Comparison of ENCODE assay signal across 24 mouse cellular contexts in genomic region chr10:39030148-39030685, GRCm38 (mm10).
DNase-seq lines count a peak whose midpoint lies in the region; ATAC-seq and TF ChIP-seq lines count a peak whose summit lies in the region.
"Had no signal": no experiment of that assay in that cellular context is flagged by ENCODE, and none has a peak within 500 bp of the region (broad histone marks: within the 10 kb centered on the region; RNA-seq: fewer than 3 reads in every experiment).

No protein-coding gene starts in this region.

- WGBS in hindbrain, embryonic 10.5 days: 70% methylated on average over 14 of the region's 14 CpGs
- WGBS in hindbrain, postnatal 0 days: 83% methylated on average over 14 of the region's 14 CpGs
- WGBS in embryonic facial prominence, embryonic 12.5 days: 18% methylated on average over 14 of the region's 14 CpGs
- WGBS in limb, embryonic 13.5 days: 57% methylated on average over 14 of the region's 14 CpGs

- no peak overlapping the region for H3K4me3 ChIP-seq in hindbrain, embryonic 10.5 days
- H3K4me3 ChIP-seq in hindbrain, postnatal 0 days (ENCODE audit: low read length): no peak overlapping the region
- H3K4me3 ChIP-seq in embryonic facial prominence, embryonic 12.5 days: no peak overlapping the region
- no peak overlapping the region for H3K4me3 ChIP-seq in limb, embryonic 13.5 days
- H3K4me3 ChIP-seq: embryonic facial prominence, embryonic 13.5 days; erythroblast, embryonic 14.5 days; forebrain, embryonic 12.5 days; heart, embryonic 10.5 days; hindbrain, embryonic 13.5 days; intestine, embryonic 15.5 days had no signal

- peak; percentile 49 for DNase-seq in embryo, embryonic 10 days (ENCODE audit: low spot score)
- DNase-seq in embryo, embryonic 9.5 days (ENCODE audit: extremely low spot score): no peak
- peak; percentile 38 for DNase-seq in hindbrain, embryonic 10.5 days (ENCODE audit: low spot score)
- no peak for DNase-seq in hindbrain, postnatal 0 days (ENCODE audit: low spot score)
- DNase-seq in gastrocnemius, postnatal 10 days: no peak
- no peak for DNase-seq in frontal cortex, adult 2 months (ENCODE audit: extremely low spot score in 1 of 2, low spot score in 1 of 2)
- DNase-seq: adrenal gland, adult 8-10 months; adrenal gland, postnatal 36 days; B cell, adult 2 months; cerebellum, adult 2 months; gastrocnemius, postnatal 25 days; heart, postnatal 10 days; heart, postnatal 4 days; kidney, adult 18-20 months had no signal

- no peak for ATAC-seq in hindbrain, postnatal 0 days
- peak; percentile 62 for ATAC-seq in embryonic facial prominence, embryonic 12.5 days (ENCODE audit: insufficient number of reproducible peaks, insufficient read depth, low FRiP score, low TSS enrichment)
- ATAC-seq in limb, embryonic 13.5 days (ENCODE audit: low FRiP score, low read depth): peak; percentile 41
- ATAC-seq: CD4-positive, CD25-positive, alpha-beta regulatory T cell, adult 4 months; intestine, embryonic 15.5 days had no signal

- H3K27ac ChIP-seq in hindbrain, embryonic 10.5 days: no peak overlapping the region
- H3K27ac ChIP-seq in hindbrain, postnatal 0 days: no peak overlapping the region
- peak overlapping the region; percentile 46; the same call in 1 of the 2 replicates for H3K27ac ChIP-seq in embryonic facial prominence, embryonic 12.5 days
- no peak overlapping the region; the same call in 1 of the 2 replicates for H3K27ac ChIP-seq in limb, embryonic 13.5 days
- H3K27ac ChIP-seq: embryonic facial prominence, embryonic 13.5 days; forebrain, embryonic 12.5 days; heart, embryonic 10.5 days; hindbrain, embryonic 13.5 days; intestine, embryonic 15.5 days had no signal

- no peak overlapping the region for H3K4me2 ChIP-seq in hindbrain, postnatal 0 days (ENCODE audit: low read depth, low read length)
- H3K4me2 ChIP-seq in embryonic facial prominence, embryonic 12.5 days (replicated peaks): peak overlapping the region; percentile 27
- no peak overlapping the region for H3K4me2 ChIP-seq in limb, embryonic 13.5 days (replicated peaks)
- H3K4me2 ChIP-seq: embryonic facial prominence, embryonic 13.5 days; forebrain, embryonic 12.5 days; hindbrain, embryonic 13.5 days; intestine, embryonic 15.5 days had no signal

- no peak overlapping the region for H3K9ac ChIP-seq in hindbrain, postnatal 0 days (replicated peaks; ENCODE audit: low read length)
- no peak overlapping the region for H3K9ac ChIP-seq in embryonic facial prominence, embryonic 12.5 days
- H3K9ac ChIP-seq in limb, embryonic 13.5 days: no peak overlapping the region
- H3K9ac ChIP-seq: embryonic facial prominence, embryonic 13.5 days; forebrain, embryonic 12.5 days; hindbrain, embryonic 13.5 days; intestine, embryonic 15.5 days had no signal

- TF ChIP-seq CTCF in hindbrain, postnatal 0 days (IDR thresholded peaks at IDR 0.05; ENCODE audit: low read depth): no peak

- no peaks in the 10 kb centered on the region for H3K9me3 ChIP-seq in hindbrain, embryonic 10.5 days
- no peaks in the 10 kb centered on the region for H3K9me3 ChIP-seq in hindbrain, postnatal 0 days (ENCODE audit: low read length)
- no peaks in the 10 kb centered on the region for H3K9me3 ChIP-seq in embryonic facial prominence, embryonic 12.5 days
- no peaks in the 10 kb centered on the region for H3K9me3 ChIP-seq in limb, embryonic 13.5 days
- H3K9me3 ChIP-seq: embryonic facial prominence, embryonic 13.5 days; forebrain, embryonic 12.5 days; G1E; heart, embryonic 10.5 days; hindbrain, embryonic 13.5 days; intestine, embryonic 15.5 days had no signal

- peaks cover 27% of the 10 kb centered on the region; the same call in 1 of the 2 replicates for H3K4me1 ChIP-seq in hindbrain, embryonic 10.5 days (replicated peaks)
- 0 out of 2 replicates have a peak, but pooled peaks cover 7% of the 10 kb centered on the region for H3K4me1 ChIP-seq in hindbrain, postnatal 0 days (ENCODE audit: insufficient read depth, low read length)
- H3K4me1 ChIP-seq in embryonic facial prominence, embryonic 12.5 days: peaks cover 17% of the 10 kb centered on the region
- peaks cover 26% of the 10 kb centered on the region for H3K4me1 ChIP-seq in limb, embryonic 13.5 days
- H3K4me1 ChIP-seq: heart, embryonic 10.5 days; intestine, embryonic 15.5 days had no signal

- no peaks in the 10 kb centered on the region for H3K27me3 ChIP-seq in hindbrain, embryonic 10.5 days (ENCODE audit: insufficient read depth, poor library complexity, severe bottlenecking)
- H3K27me3 ChIP-seq in hindbrain, postnatal 0 days (ENCODE audit: insufficient read depth, low read length): no peaks in the 10 kb centered on the region
- no peaks in the 10 kb centered on the region for H3K27me3 ChIP-seq in embryonic facial prominence, embryonic 12.5 days
- no peaks in the 10 kb centered on the region for H3K27me3 ChIP-seq in limb, embryonic 13.5 days
- H3K27me3 ChIP-seq: embryonic facial prominence, embryonic 13.5 days; forebrain, embryonic 12.5 days; hindbrain, embryonic 13.5 days; intestine, embryonic 15.5 days had no signal

- 0 out of 2 replicates have a peak, but pooled peaks cover 3% of the 10 kb centered on the region for H3K36me3 ChIP-seq in hindbrain, embryonic 10.5 days
- no peaks in the 10 kb centered on the region for H3K36me3 ChIP-seq in hindbrain, postnatal 0 days (ENCODE audit: insufficient read depth, low read length)
- peaks cover 12% of the 10 kb centered on the region; the same call in 1 of the 2 replicates for H3K36me3 ChIP-seq in embryonic facial prominence, embryonic 12.5 days
- H3K36me3 ChIP-seq in limb, embryonic 13.5 days: peaks cover 27% of the 10 kb centered on the region
- H3K36me3 ChIP-seq: forebrain, embryonic 12.5 days; G1E; hindbrain, embryonic 13.5 days; intestine, embryonic 15.5 days had no signal

Comparison
In these comparisons a context has a peak if more than half of its experiments do, and no peak if none do; other contexts are left out.
1. DNase-seq: peak in embryo, embryonic 10 days (single experiment) and hindbrain, embryonic 10.5 days (single experiment); none in embryo, embryonic 9.5 days (single experiment), hindbrain, postnatal 0 days (single experiment), gastrocnemius, postnatal 10 days (single experiment) and frontal cortex, adult 2 months (0 of 2).